Comparison of ENCODE assay signal across 8 mouse cellular contexts in the genomic region with DNA sequence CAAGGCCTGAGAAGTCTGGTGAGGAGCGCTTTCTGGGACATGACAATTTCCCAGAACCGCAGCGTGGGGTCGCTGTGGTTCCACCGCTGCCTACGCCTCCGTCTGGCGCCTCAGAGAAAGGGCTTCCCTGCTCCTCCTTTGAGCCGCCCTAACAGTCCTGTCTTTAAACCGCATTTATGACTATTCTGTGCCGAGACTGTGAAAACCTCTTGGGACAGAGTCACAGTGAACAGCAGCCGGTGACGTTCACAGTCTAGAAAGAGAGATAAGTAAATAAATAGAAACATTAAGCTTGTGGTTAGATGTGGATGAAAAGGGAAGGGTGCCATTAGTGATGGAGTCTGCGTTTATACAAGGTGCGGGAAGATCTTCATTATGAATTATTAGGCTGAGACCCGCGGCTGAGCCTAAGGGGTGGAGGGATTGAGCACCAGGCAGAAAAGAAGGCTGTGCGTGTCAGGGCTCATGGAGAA. TPM values are rescaled to one million over a fixed set of nuclear protein-coding genes. Genes with fewer than 3 reads are reported as not detected.
DNase-seq lines count a peak whose midpoint lies in the region; ATAC-seq and TF ChIP-seq lines count a peak whose summit lies in the region.

No protein-coding gene starts in this region.

- 12% methylated on average over 18 of the region's 18 CpGs for WGBS in midbrain, embryonic 11.5 days
- 7% methylated on average over 18 of the region's 18 CpGs for WGBS in small intestine, adult 2 months

- no peaks in the 10 kb centered on the region for H3K9me3 ChIP-seq in midbrain, embryonic 11.5 days (ENCODE audit: control insufficient read depth, low read length)

- peak; percentile 64 to 76 for DNase-seq in left cerebral cortex, adult 18-20 months (ENCODE audit: low spot score in 2 of 2)
- DNase-seq in left cerebral cortex, adult 11 months (ENCODE audit: low spot score), result no peak
- peak; percentile 84 to 85 for DNase-seq in cerebellum, postnatal 14 days
- peak; percentile 74 to 75 for DNase-seq in frontal cortex, postnatal 36 days (ENCODE audit: low spot score in 2 of 2)
- peak; percentile 68 for DNase-seq in induced T-regulatory cell, adult 2 months (ENCODE audit: low read depth)
- peak; percentile 67 for DNase-seq in left cerebral cortex, postnatal 4 days
- DNase-seq in midbrain, embryonic 11.5 days (ENCODE audit: low spot score, missing footprints), result peak; percentile 98

- H3K36me3 ChIP-seq in midbrain, embryonic 11.5 days (ENCODE audit: control insufficient read depth, insufficient read depth, low read length), result no peaks in the 10 kb centered on the region
- no peaks in the 10 kb centered on the region for H3K36me3 ChIP-seq in small intestine, adult 2 months (ENCODE audit: control insufficient read depth, insufficient read depth, low read length)

- H3K4me1 ChIP-seq in midbrain, embryonic 11.5 days (ENCODE audit: control insufficient read depth, insufficient read depth, low read length), result peaks cover 2% of the 10 kb centered on the region; the same call in 1 of the 2 replicates
- no peaks in the 10 kb centered on the region for H3K4me1 ChIP-seq in small intestine, adult 2 months (ENCODE audit: control insufficient read depth, insufficient read depth, insufficient read length, low read length)

- no peaks in the 10 kb centered on the region for H3K27me3 ChIP-seq in midbrain, embryonic 11.5 days (ENCODE audit: control insufficient read depth, insufficient read depth, low read length)
- H3K27me3 ChIP-seq in small intestine, adult 2 months (ENCODE audit: control insufficient read depth, insufficient read depth, low read length), result no peaks in the 10 kb centered on the region

- H3K27ac ChIP-seq in midbrain, embryonic 11.5 days (ENCODE audit: low read depth, low read length), result no peak overlapping the region
- H3K27ac ChIP-seq in small intestine, adult 2 months (ENCODE audit: insufficient read depth, low read depth, low read length), result no peak overlapping the region

- peak; percentile 97 for TF ChIP-seq CTCF in small intestine, adult 2 months (IDR thresholded peaks at IDR 0.05; ENCODE audit: extremely low read depth, insufficient read length, insufficient replicate concordance, low read depth, low read length)

- peak; percentile 82 for ATAC-seq in midbrain, embryonic 11.5 days (ENCODE audit: low FRiP score)

- H3K9ac ChIP-seq in midbrain, embryonic 11.5 days (ENCODE audit: low read length), result peak overlapping the region; percentile 44; the same call in 1 of the 2 replicates

- intact Hi-C loops in left cerebral cortex, postnatal 4 days (cut with DNase I), result loop anchor here (5.0 to 10.0 kb wide), 5 partner anchors 59 to 599 kb away; a partner anchor contains a TSS

- TF ChIP-seq POLR2A in small intestine, adult 2 months (IDR thresholded peaks at IDR 0.05; ENCODE audit: low read depth, low read length), result no peak

- peak overlapping the region; percentile 34 for H3K4me2 ChIP-seq in midbrain, embryonic 11.5 days

- peak overlapping the region; percentile 9; the same call in 1 of the 2 replicates for H3K4me3 ChIP-seq in midbrain, embryonic 11.5 days (ENCODE audit: low read depth, low read length)
- H3K4me3 ChIP-seq in small intestine, adult 2 months (ENCODE audit: low read depth, low read length), result no peak overlapping the region

RNA-seq across cellular contexts. Expression of a gene that starts 59.1 kb away (rescaled TPM):
- 10 to 100 TPM; 91.0 to 96.5 TPM for total RNA-seq in left cerebral cortex, adult 18-20 months (2021)
- total RNA-seq in left cerebral cortex, postnatal 4 days (2021), result 10 to 100 TPM; 80.7 to 81.5 TPM
- 31.0 and 33.5 TPM in 2 replicates for polyA plus RNA-seq in midbrain, embryonic 11.5 days (2014; fragmentation: Nextera tagmentation; extraction: Ambion mirVana)
- 6.3 and 9.6 TPM in 2 replicates for polyA plus RNA-seq in small intestine, adult 2 months (2012; rRNA removed)
